Mouse (Mus musculus): ENCODE data around the gene Tnfaip1. TPM values are rescaled to one million over a fixed set of nuclear protein-coding genes. Genes with fewer than 3 reads are reported as not detected.

Tnfaip1 gene
- 23.0 TPM for polyA plus RNA-seq (2017; shearing (Covaris generic))

DNA sequence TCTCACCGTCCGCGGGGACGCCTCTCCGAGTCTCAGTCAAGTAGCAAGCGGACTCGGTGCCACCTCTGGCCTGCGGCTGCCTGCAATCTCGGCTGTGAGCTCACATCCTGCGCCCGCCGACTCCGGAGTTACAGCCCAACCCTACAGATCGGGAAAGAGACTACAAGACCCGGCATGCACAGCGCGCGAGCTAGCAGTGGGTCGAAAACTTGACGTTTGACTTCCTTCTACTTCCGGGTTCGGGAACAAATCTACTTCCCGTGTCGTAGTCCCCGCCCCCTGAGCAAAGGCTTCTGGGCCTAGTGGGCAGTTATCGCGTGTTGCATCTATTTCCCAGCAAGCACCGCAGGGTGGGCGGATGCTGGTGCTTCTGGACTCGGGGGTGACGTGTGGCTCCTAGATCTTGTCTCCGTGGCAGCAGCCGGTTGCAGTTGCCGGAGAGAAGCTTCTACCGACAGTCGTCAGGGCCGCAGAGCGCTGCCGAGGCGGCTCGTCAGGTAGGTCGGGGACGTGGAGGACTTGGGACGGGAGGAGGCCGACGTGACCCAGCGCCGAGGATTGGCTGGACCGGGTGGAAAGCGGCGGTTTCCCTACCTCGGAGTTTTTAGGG, at the start of gene Tnfaip1, which contains the start of gene Ift20:
TSS of gene Tnfaip1 (minus strand) at position 253 of the 610 bp plus-strand sequence.
TSS of gene Ift20 (plus strand) at position 282 of the 610 bp plus-strand sequence.

DNA sequence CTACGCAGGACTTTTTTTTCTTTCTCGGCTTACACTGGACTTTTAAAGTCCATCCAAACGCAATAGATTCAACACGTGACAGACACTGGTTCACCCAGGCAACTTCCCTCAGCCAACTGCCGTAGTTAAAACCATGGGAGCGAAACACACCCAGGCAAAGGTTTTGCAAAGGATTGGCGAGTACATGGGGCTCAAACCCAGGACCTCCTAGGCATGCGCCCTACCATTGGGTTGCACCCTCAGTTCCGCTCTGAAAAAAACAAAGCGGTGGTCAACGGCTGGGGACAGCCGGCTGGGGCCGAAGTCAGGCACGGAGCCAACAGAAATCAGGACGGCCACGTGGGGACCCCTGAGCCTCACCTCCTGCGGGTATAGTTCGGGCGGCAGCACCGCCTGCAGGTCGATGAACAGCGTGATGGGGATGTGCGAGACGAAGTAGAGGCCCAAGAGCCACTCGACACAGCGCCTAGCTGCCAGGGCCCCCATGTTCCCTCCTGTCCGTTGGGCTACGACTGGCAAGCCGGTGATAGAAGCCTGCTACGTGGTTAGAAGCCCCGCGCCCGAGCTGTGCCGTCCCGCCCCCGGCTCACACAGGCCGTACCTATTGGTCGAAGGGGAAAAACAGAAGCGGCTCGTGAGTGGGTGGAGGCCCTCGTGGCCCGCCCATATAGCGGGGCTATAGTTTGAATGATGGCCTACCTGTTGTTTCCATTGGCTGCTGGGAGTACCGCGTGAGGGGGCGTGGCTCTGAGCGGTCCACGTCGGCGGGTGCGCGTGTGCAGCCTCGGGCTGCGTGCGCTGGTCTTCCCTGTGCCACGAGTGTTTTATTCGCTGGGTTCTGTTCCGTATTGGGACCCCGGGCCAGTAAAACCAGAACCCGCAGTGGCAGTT, 14.3 kb upstream of the Tnfaip1 start, which contains the start of gene Tmem97:
TSS of gene Tmem97 (minus strand) at position 610 of the 891 bp plus-strand sequence.

GRCm38 (mm10) chr11:78512025-78512957, 23.8 kb downstream of the Tnfaip1 start, which contains the start of the genes Tmem199 and Poldip2:
Gene Tmem199 (minus strand): TSS chr11:78512172.
Gene Poldip2 (plus strand): TSS chr11:78512193.

GRCm38 (mm10) chr11:78502909-78503650, 33.1 kb downstream of the Tnfaip1 start, which contains the start of gene Sebox:
Gene Sebox (plus strand): TSS chr11:78503447.

DNA sequence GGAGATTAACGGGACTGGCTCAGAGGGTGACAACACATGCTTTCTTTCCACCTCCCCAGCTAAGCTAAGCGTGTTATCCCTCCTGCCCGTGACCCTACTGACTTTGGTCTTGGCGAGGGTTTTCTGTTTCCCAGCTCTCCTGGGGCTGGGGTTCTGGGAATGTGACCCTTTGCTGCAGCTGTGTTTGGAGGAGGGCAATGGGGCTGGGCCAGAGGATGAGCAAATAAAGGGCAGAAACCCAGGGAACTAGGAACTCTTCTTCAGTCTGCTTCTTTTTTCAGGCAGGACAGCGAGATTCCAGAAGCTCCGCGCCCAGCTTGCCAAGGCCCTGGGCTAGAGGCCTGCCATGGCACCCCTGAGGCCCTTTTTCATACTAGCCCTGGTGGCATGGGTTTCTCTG, 37.1 kb downstream of the Tnfaip1 start, which contains the start of gene Vtn:
TSS of gene Vtn (plus strand) at position 88 of the 400 bp plus-strand sequence.

DNA sequence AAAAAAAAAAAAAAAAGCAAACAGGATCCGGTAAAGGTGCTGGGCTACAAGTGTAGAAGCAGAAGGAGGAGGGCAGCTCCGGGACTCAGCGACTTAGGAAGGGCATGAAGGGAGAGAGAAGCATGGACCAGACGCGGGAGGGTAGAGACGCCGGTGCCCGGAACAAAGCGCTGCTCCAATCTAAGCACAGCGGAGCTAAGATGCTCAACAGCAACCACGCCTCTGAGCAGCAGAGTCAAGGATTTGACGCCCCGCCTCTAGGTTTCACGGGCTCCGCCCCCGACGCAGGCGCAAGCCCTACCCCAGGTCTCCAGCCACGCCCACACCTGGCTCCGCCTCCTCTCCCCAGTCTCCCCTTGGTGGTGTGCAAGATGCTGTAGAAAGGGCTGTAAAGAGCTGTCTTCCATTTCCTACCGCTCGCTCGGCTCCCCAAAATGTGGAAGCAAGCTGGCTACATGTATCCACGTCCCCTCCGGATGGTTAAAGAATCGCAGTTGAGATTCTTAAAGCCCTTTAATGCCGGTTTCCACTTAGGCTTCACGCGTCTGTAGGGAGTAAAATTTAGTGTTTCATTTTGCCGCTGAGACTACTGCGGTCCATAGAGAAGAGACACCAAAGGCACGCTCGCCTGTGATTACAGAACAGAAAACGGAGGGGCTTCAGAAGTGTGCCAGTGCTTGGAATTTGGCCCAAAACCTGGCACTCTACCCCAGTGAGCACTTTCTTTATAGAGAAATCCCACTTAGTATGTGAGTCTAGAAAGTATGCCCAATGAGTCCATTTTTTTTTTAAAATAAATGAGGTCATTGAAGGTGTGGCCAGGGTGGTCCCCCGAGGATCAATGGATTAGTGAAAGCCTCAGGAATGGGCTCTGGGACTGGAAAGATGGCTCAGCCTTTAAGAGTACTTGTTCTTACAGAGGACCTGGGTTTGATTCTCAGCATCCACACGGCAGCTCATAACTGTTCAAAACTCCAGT, 38.3 kb downstream of the Tnfaip1 start, which contains the start of gene Sarm1:
TSS of gene Sarm1 (minus strand) at position 211 of the 979 bp plus-strand sequence.

Other genes starting within 250 kb of the Tnfaip1 start
- gene BC030499, start 245.5 kb downstream of the Tnfaip1 start, polyA plus RNA-seq (2017; shearing (Covaris generic)), result 0.38 TPM
- gene Spag5, start 234.8 kb downstream of the Tnfaip1 start, polyA plus RNA-seq (2017; shearing (Covaris generic)), result 2.2 TPM
- gene Aldoc, start 213.4 kb downstream of the Tnfaip1 start, polyA plus RNA-seq (2017; shearing (Covaris generic)), result 14.5 TPM
- gene Pigs, start 207.9 kb downstream of the Tnfaip1 start, polyA plus RNA-seq (2017; shearing (Covaris generic)), result 136 TPM
- gene Unc119, start 192.8 kb downstream of the Tnfaip1 start, polyA plus RNA-seq (2017; shearing (Covaris generic)), result 18.6 TPM
- not detected for gene Foxn1, start 149.8 kb downstream of the Tnfaip1 start, polyA plus RNA-seq (2017; shearing (Covaris generic))
- not detected for gene Slc13a2, start 114.1 kb downstream of the Tnfaip1 start, polyA plus RNA-seq (2017; shearing (Covaris generic))
- 1.8 TPM for gene Slc46a1, start 70.6 kb downstream of the Tnfaip1 start, polyA plus RNA-seq (2017; shearing (Covaris generic))
- gene Sarm1, start 38.6 kb downstream of the Tnfaip1 start, polyA plus RNA-seq (2017; shearing (Covaris generic)), result 0.77 TPM
- gene Vtn, start 37.2 kb downstream of the Tnfaip1 start, polyA plus RNA-seq (2017; shearing (Covaris generic)), result not detected
- gene Sebox, start 32.9 kb downstream of the Tnfaip1 start, polyA plus RNA-seq (2017; shearing (Covaris generic)), result not detected
- 55.4 TPM for gene Tmem199, start 24.2 kb downstream of the Tnfaip1 start, polyA plus RNA-seq (2017; shearing (Covaris generic))
- gene Poldip2, start 24.1 kb downstream of the Tnfaip1 start, polyA plus RNA-seq (2017; shearing (Covaris generic)), result 26.9 TPM
- 130 TPM for gene Ift20, start within 50 bp of the Tnfaip1 start, polyA plus RNA-seq (2017; shearing (Covaris generic))
- gene Tmem97, start 14.4 kb upstream of the Tnfaip1 start, polyA plus RNA-seq (2017; shearing (Covaris generic)), result 17.2 TPM
- gene Nlk, start 161.0 kb upstream of the Tnfaip1 start, polyA plus RNA-seq (2017; shearing (Covaris generic)), result 11.1 TPM
- gene Ccnq, start 215.4 kb upstream of the Tnfaip1 start, polyA plus RNA-seq (2017; shearing (Covaris generic)), result 39.2 TPM

Measured in CD4-positive, CD25-positive, alpha-beta regulatory T cell, adult 9 weeks (primary cell).